Mouse (Mus musculus): ENCODE data around the gene Prpf19. TPM values are rescaled to one million over a fixed set of nuclear protein-coding genes. Genes with fewer than 3 reads are reported as not detected.
A peak's percentile ranks its signal among the peaks of the same experiment; 100 is the strongest.

Prpf19 gene
- total RNA-seq, 2 experiments from 2014 or later: 207 to 213 TPM

DNA sequence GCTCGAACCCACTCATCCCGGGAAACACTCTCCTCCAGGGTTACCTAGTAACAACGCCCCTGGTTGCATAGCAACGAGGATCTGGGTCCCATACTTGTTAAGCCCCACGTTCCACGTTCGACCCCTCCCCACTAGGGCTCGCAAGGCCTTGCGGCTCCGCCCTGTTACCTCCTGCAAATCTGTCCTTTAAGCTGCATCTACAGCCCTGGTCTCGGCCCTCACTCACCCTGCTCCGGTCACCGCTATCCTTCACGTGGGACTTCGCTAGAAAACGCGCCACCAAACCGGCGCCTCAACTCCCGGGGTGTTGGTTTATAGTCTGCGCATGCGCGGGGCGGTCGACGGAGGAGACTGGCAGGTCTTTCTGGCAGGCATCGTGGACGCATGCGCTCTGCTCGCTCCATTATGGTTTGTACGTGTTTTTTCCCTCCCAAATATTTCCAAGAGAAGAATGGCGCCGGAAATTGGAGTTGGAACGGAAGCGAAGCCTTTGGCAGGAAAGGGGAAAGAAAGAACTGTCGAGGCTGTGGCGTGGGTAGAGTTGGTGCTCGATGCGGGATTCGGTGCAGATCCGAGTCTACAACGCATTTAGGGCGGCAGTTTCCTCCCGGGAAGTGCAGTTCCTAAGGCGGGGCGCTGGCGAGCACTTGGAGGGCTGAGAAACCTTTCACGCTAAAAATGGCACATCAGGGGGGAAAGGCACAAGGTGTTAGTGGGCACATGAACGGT is 13.4 kb upstream of the Prpf19 start, which contains the start of gene Tmem109:
Gene Tmem109, minus strand, starts transcription at position 576 of the 729 bp plus-strand sequence.
- peak; percentile 93 to 94 for DNase-seq (ENCODE audit: low spot score in 2 of 2)
- intact Hi-C loops (cut with DNase I): loop anchor here (2.0 kb wide), 1 partner anchor 13 kb away; the partner anchor contains the start of gene Prpf19

- DNase-seq (ENCODE audit: low spot score in 2 of 2): no peak
- intact Hi-C loops (cut with DNase I): no loop called here
These were observed 2.8 kb upstream of the Prpf19 start for GRCm38 (mm10) chr19:10892201-10892600.

GRCm38 (mm10) chr19:10895708-10896107 is 677 bp downstream of the Prpf19 start:
- intact Hi-C loops (cut with DNase I): loop anchor here (2.0 kb wide), 2 partner anchors 15 to 53 kb away; partner anchors contain the start of gene Ccdc86
- DNase-seq (ENCODE audit: low spot score in 2 of 2): no peak

- DNase-seq (ENCODE audit: low spot score in 2 of 2): no peak
- intact Hi-C loops (cut with DNase I): no loop called here
These were observed 1.8 kb downstream of the Prpf19 start for GRCm38 (mm10) chr19:10896849-10897248.

- intact Hi-C loops (cut with DNase I): no loop called here
- DNase-seq (ENCODE audit: low spot score in 2 of 2): no peak
These were observed 2.5 kb downstream of the Prpf19 start for GRCm38 (mm10) chr19:10897491-10897890.

DNA sequence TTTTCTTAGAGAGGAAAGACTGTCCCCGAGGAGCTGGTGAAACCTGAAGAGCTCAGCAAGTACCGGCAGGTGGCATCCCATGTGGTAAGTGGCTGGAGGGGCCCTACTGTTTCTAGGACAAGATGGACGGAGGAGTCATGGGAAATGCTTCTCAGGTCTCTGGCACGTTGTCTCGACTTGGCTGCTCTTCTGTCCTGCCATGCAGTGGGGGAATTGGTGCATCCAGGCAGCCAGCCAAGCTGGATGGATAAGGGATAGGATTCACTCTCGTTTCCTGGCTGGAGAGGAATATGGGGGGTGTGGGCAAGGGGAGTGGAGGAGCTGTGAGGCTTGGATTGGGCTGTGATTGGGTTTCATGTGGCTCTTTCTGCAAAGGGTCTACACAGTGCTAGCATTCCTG is 5.3 kb downstream of the Prpf19 start:
- intact Hi-C loops (cut with DNase I): no loop called here
- no peak for DNase-seq (ENCODE audit: low spot score in 2 of 2)

DNA sequence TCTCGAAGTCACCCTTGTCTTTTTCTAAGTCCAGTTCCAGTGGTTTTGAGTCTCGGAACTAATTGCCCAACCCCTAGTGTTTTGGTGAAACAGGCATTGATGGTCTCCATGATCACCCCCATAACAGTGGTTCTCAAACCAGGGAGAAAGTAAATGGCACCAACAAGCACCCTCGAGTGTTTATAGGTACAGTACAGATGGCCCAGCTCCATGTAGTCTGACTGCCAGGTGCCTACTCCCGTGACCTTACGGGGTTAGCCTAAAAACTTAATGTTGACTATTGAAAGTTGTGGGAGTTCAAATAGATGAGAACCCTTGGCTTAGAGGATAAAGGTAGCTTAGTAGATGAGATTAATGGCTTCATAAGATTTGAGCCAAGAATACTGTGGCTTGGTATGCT is 6.0 kb downstream of the Prpf19 start:
- intact Hi-C loops (cut with DNase I): no loop called here
- DNase-seq (ENCODE audit: low spot score in 2 of 2): no peak

GRCm38 (mm10) chr19:10904512-10904911 is 9.5 kb downstream of the Prpf19 start:
- no peak for DNase-seq (ENCODE audit: low spot score in 2 of 2)
- intact Hi-C loops (cut with DNase I): no loop called here

GRCm38 (mm10) chr19:10904927-10905727 is 10.1 kb downstream of the Prpf19 start:
- intact Hi-C loops (cut with DNase I): no loop called here
- peak; percentile 31 to 51 for DNase-seq (ENCODE audit: low spot score in 2 of 2)

DNA sequence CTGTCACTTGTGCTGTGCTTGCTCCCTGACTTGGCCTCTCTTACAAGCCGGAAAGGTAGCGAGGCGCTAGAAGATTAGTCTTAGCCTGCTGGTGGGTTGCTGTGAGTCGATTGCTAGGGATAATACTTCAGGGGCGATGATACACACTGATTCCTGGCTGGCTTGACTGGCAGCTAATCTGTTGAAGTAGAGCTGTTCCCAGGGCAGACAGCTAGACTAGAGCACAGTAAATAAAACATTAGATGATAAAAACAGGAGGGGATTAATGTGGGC is 10.6 kb downstream of the Prpf19 start:
- no peak for DNase-seq (ENCODE audit: low spot score in 2 of 2)
- intact Hi-C loops (cut with DNase I): no loop called here

DNA sequence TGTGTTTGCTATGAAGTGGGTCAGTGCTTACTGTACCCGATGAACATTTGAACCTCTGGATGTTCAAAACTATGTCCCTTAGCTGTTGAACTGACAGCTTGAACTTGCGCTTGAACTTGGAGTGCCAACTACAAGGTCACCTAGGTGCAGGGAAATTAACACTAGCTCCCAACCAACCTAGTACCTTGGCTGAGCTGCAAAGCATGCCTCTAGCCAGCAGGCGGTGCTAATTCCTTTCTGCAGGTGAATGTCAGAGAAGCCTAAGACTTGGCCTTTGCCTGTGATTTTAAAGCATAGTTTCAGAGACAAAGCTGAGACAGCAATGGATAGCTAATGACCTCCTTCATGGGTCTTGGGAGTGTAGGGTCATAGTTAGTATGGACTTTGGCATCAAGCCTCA is 12.9 kb downstream of the Prpf19 start:
- intact Hi-C loops (cut with DNase I): loop anchor here (2.0 kb wide), 1 partner anchor 51 kb away; no protein-coding TSS in a partner anchor
- peak; percentile 25 to 55 for DNase-seq (ENCODE audit: low spot score in 2 of 2)

- no peak for DNase-seq (ENCODE audit: low spot score in 2 of 2)
- intact Hi-C loops (cut with DNase I): loop anchor here (2.0 kb wide), 1 partner anchor 50 kb away; no protein-coding TSS in a partner anchor
These were observed 14.2 kb downstream of the Prpf19 start for GRCm38 (mm10) chr19:10909087-10909721.

DNA sequence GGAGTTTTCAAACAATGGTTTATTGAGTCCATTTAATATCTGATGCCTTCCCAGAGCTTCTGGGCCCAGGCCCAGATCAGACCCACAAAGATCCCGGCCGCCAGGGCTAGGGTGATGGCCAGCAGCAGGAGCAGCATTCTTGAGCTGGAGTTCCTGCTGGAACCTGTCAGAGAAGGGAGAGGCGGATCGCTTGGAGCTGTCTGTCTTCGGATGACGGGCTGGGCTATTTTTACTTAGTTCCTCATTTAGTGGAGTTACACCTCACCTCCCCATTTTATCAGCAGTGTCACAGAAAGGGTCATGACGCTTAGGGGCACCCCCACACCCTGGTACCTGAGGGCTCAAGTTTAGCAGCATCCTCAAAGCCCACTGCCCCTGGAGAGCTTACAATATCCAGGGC is 19.3 kb downstream of the Prpf19 start:
- no peak for DNase-seq (ENCODE audit: low spot score in 2 of 2)
- intact Hi-C loops (cut with DNase I): no loop called here

DNA sequence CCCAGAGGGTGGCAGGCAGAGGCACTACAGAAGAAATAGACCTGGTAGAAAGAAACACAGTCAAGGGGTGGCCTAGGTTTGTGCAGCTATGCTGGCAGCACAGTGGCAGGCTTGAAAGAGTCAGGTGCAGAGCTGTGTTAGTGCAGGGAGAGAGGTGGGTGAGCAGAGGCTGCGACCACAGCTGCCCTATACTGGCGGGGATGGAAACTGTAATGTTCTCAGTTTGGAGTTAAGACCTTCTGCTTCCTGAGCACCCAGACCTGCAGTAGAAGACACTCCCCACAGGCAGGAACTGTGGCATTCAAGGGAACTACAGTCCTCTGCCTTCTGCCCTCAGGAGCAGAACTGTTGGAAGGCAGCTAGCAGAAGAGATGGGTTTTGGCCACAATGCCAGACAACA is 19.8 kb downstream of the Prpf19 start:
- no peak for DNase-seq (ENCODE audit: low spot score in 2 of 2)
- intact Hi-C loops (cut with DNase I): no loop called here

GRCm38 (mm10) chr19:10916506-10916905 is 21.5 kb downstream of the Prpf19 start:
- intact Hi-C loops (cut with DNase I): no loop called here
- no peak for DNase-seq (ENCODE audit: low spot score in 2 of 2)

DNA sequence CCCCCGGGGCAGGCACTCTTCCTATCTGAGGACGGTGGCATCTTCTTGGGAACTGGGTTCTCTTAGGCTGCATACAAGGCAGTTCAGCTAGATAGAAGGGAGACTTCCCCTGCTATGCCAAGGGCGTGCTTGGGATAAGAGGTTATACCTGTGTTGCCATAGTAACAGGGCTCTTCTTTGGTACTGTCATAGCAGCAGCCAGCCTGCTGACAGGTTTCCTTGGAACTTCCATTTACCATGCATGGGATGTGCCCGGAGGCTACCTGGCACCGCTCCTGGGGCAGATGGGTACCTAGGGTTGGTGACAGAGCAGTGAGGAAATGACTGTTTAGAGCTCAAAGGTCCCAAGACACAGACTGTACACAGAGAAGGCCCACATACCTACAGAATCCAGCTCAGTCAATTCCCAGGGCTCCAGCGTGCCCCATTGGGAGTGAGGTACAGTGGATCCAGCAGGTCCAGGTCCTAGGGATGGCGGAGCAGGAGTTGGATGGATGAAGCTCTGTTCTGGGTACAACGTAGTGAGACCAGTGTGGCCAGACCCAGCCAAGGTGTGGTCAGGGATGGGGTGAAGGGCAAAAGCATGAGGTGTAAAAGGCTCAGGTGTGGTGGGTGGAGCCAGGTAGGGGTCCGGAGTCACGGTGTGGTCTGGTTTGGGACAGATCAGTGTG is 23.4 kb downstream of the Prpf19 start:
- intact Hi-C loops (cut with DNase I): no loop called here
- no peak for DNase-seq (ENCODE audit: low spot score in 2 of 2)

DNA sequence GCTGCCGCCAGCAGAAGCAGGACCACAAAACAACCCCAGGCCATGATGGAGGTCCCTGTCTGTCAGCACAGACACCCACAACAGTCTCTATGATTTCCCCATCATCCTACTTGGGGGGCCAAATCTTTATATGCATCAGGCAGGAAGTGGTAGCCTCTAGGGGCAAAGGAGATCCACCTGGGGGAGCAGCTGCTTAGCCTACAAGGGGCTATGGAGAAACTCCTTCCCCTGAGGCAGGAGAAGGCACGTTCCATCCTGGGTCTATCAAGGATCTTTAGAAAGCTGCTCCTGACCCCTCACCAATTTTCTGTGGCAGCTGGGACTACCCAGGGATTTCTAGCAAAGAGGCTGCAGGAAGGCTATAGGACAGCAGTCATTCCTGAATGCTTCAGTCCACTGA is 25.5 kb downstream of the Prpf19 start, which contains the start of gene Zp1:
Gene Zp1, minus strand, starts transcription at position 101 of the 400 bp plus-strand sequence.
- no peak for DNase-seq (ENCODE audit: low spot score in 2 of 2)
- intact Hi-C loops (cut with DNase I): no loop called here

DNA sequence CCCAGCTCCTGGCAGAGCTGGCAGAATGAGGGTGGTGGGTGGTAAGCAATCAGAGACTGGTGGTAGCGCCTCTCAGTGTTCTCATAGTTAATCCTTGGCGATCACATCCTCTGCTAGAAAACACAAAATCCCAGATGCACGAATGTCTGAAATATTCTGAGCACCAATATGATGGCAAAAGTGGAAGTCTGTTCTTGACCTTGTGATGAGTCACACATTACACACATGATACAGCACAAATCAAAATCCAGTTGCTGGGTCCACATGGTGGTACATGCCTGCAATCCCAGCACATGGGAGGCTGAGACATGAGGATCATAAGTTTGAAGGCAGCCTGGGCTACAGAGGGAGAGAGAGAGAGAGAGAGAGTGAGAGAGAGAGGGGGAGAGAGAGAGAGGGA is 26.0 kb downstream of the Prpf19 start:
- DNase-seq (ENCODE audit: low spot score in 2 of 2): no peak
- intact Hi-C loops (cut with DNase I): no loop called here

- no peak for DNase-seq (ENCODE audit: low spot score in 2 of 2)
- intact Hi-C loops (cut with DNase I): no loop called here
These were observed 29.2 kb downstream of the Prpf19 start for GRCm38 (mm10) chr19:10924220-10924619.

- intact Hi-C loops (cut with DNase I): no loop called here
- DNase-seq (ENCODE audit: low spot score in 2 of 2): no peak
These were observed 31.1 kb downstream of the Prpf19 start for GRCm38 (mm10) chr19:10926123-10926621.
